Mouse (Mus musculus): ENCODE measurements around the gene Fbxo24. TPM values are rescaled to one million over a fixed set of nuclear protein-coding genes. Genes with fewer than 3 reads are reported as not detected.
A peak's percentile ranks its signal among the peaks of the same experiment; 100 is the strongest.

The Fbxo24 gene
- polyA plus RNA-seq, 1 experiment from 2014 or later = 0.20 TPM

DNA sequence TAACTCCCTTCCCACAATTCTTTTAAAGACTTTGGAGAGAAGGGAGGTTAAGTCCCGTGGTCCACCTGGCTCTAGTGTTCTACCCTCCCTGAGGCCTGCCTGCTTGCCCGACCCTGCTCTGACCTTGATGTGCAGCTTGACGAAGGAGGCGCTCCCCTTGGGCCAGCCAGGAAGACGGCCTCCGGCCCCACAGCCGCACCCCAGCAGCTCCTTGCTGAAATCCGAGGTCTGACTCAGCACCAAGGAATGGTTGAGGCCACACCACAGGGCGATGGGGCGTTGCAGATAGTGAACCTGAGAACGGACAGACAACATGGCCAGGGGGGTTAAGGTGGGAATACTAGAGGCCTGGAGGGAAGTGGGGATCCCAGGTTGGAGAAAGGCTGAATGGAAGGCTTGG is 15.3 kb downstream of the Fbxo24 start, which contains the start of gene Pcolce:
Gene Pcolce, minus strand, starts transcription at position 235 of the 400 bp plus-strand sequence.
- WGBS = 40% methylated on average over 11 of the region's 11 CpGs
- Histone ChIP-seq H3K4me3 (replicated peaks) (no peak within 1 kb of the TSS), H3K27me3 (no peaks in the 10 kb centered on the region), H3K27ac (peak within 1 kb of the TSS; percentile 99), H3K4me2 (no peak within 1 kb of the TSS), H3K9ac (replicated peaks) (no peak within 1 kb of the TSS; the same call in 1 of the 2 replicates), H3K36me3 (no peaks in the 10 kb centered on the region), H3K4me1 (replicated peaks) (peaks cover 55% of the 10 kb centered on the region), H3K9me3 (no peaks in the 10 kb centered on the region)
- ATAC-seq (ENCODE audit: insufficient number of reproducible peaks, insufficient read depth, low FRiP score, low TSS enrichment, low read depth) = no peak

DNA sequence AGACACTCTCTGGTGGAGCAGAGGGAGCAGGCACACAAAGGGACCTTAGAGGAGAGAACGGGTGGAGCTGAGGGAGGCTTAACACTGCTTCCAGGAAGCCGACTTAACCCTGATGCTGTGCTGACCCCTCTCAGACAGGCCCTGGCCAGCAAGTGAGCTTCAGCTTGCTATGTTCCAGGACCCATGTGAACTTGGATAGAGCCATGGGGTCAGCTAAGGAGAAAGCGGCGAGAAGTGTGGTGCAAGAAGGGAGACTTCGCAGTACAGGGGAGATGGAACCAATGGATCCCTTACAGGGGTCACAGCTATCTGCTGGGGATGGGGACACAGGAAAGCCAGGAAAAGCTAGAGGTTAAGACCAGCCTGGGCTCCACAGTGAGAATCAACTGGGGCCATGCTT is 15.7 kb downstream of the Fbxo24 start:
- Histone ChIP-seq H3K9ac (replicated peaks) (no peak overlapping the region), H3K27me3 (no peaks in the 10 kb centered on the region), H3K4me2 (no peak overlapping the region), H3K4me3 (replicated peaks) (no peak overlapping the region), H3K36me3 (peaks cover 1% of the 10 kb centered on the region; the same call in 1 of the 2 replicates), H3K4me1 (replicated peaks) (peaks cover 59% of the 10 kb centered on the region), H3K9me3 (no peaks in the 10 kb centered on the region), H3K27ac (peak overlapping the region; percentile 99)
- WGBS = 75% methylated on average over 5 of the region's 5 CpGs
- no peak for ATAC-seq (ENCODE audit: insufficient number of reproducible peaks, insufficient read depth, low FRiP score, low TSS enrichment, low read depth)

DNA sequence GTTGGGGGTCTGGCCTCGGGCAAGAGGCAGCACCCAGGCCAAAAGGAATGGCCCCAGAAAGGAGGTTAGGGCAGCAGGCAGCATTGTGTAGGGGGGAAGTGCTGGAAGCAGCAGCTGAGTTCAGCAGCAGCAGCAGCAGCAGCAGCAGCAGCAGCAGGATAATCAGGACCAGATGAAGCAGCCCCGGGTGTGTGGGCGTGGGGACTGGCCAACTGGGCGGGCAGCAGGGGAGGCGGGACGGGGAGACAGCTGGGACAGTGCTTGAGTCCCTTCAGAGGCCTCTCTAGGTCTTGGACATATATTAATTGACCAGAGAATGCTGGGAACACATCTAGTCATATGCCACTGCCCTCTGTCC is 17.6 kb downstream of the Fbxo24 start:
- peaks cover 20% of the 10 kb centered on the region for H3K36me3 ChIP-seq
- ATAC-seq (ENCODE audit: insufficient number of reproducible peaks, insufficient read depth, low FRiP score, low TSS enrichment, low read depth) = peak; percentile 39
- H3K9me3 ChIP-seq = no peaks in the 10 kb centered on the region
- 2% methylated on average over 6 of the region's 6 CpGs for WGBS
- peaks cover 65% of the 10 kb centered on the region for H3K4me1 ChIP-seq (replicated peaks)
- peak overlapping the region; percentile 43 for H3K4me3 ChIP-seq (replicated peaks)
- H3K27ac ChIP-seq = peak overlapping the region; percentile 99
- H3K27me3 ChIP-seq = no peaks in the 10 kb centered on the region
- H3K9ac ChIP-seq (replicated peaks) = peak overlapping the region; percentile 56
- peak overlapping the region; percentile 72 for H3K4me2 ChIP-seq

DNA sequence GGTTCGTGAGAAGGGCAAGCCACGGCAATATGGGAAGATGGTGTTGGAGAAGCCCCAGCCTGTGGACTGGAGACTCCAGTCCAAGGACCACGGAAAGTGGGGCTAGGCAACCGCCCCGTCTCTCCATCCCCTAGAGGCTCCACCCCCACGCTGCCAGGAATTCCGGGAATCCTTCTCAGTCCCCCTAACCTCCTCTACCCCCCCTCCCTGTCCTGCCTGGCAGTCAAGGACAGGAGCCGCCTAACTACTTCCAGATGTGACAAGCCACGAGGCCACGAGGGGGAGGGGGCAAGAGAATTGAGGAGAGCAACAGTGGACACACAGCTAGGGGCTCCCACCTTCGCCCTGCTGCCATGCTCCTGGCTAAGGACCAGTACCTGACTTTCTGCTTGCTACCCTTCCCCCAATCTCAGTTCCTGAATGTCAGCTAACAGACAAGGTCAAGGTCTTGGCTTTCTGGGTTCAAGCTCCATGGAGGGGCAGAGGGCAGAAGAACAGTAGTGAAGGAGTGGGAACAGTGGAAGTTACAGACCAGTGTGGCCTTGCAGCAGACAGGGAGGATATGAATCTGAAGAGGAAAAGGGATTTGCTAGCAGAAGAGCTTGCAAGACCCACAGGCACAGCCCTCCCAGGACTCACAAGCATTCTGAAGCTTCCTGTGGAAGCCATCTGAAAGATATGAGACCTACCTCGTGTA is 18.1 kb downstream of the Fbxo24 start:
- ATAC-seq (ENCODE audit: insufficient number of reproducible peaks, insufficient read depth, low FRiP score, low TSS enrichment, low read depth) = peak; percentile 72
- WGBS = 1% methylated on average over 12 of the region's 12 CpGs
- Histone ChIP-seq H3K27me3 (no peaks in the 10 kb centered on the region), H3K27ac (peak overlapping the region; percentile 99), H3K9me3 (no peaks in the 10 kb centered on the region), H3K36me3 (peaks cover 25% of the 10 kb centered on the region), H3K4me1 (replicated peaks) (peaks cover 65% of the 10 kb centered on the region), H3K9ac (replicated peaks) (peak overlapping the region; percentile 56), H3K4me3 (replicated peaks) (peak overlapping the region; percentile 43), H3K4me2 (peak overlapping the region; percentile 72)

DNA sequence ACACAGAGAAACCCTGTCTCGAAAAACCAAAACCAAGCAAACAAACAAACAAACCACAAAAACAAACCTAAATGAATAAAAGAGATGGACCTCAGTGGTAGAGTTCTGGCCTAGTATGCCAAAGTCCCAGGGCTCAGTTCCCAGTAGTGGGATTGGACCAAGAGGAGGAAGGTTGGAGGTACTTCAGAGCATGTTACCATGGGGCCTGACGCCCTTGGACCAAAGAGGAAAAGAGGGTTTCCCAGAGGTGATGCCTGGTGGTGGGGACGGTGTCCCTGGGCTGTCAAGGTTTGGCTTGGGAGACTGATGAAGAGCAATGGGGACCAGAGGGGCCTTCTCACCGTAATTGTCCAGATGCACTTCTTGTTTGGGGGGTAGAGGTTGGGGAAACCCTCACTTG is 18.7 kb downstream of the Fbxo24 start:
- Histone ChIP-seq H3K27me3 (no peaks in the 10 kb centered on the region), H3K4me1 (replicated peaks) (peaks cover 65% of the 10 kb centered on the region), H3K9ac (replicated peaks) (peak overlapping the region; percentile 56; the same call in 1 of the 2 replicates), H3K27ac (peak overlapping the region; percentile 99), H3K4me2 (peak overlapping the region; percentile 72), H3K9me3 (no peaks in the 10 kb centered on the region), H3K4me3 (replicated peaks) (peak overlapping the region; percentile 43), H3K36me3 (peaks cover 31% of the 10 kb centered on the region)
- ATAC-seq (ENCODE audit: insufficient number of reproducible peaks, insufficient read depth, low FRiP score, low TSS enrichment, low read depth) = 0 out of 2 replicates have a peak, but pooled peaks have one; percentile 5
- WGBS = 25% methylated on average over 4 of the region's 4 CpGs

DNA sequence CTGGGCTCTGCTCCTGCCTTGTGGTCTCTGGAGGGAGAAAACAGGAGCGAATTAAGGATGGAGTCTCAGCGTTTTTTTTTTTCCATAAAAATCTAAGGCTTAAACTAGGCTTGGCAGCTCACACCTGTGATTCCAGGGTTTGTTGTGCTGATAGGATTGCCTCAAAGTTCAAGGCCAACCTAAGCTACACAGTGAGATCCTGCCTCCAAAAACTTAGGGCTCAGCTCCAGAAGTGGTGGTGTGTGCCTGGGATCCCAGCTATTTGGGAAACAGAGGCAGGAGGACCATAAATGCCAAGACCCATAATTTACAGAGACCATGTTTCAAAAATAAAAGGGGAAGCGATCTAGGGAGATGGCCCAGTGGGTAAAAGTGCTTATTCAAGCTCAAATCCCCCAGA is 19.5 kb downstream of the Fbxo24 start:
- WGBS = 50% methylated on average over 3 of the region's 3 CpGs
- peaks cover 65% of the 10 kb centered on the region for H3K4me1 ChIP-seq (replicated peaks)
- no peaks in the 10 kb centered on the region for H3K9me3 ChIP-seq
- H3K27ac ChIP-seq = peak overlapping the region; percentile 99
- peak overlapping the region; percentile 72 for H3K4me2 ChIP-seq
- peak overlapping the region; percentile 43 for H3K4me3 ChIP-seq (replicated peaks)
- H3K27me3 ChIP-seq = no peaks in the 10 kb centered on the region
- H3K9ac ChIP-seq (replicated peaks) = peak overlapping the region; percentile 51; the same call in 1 of the 2 replicates
- ATAC-seq (ENCODE audit: insufficient number of reproducible peaks, insufficient read depth, low FRiP score, low TSS enrichment, low read depth) = no peak
- H3K36me3 ChIP-seq = peaks cover 39% of the 10 kb centered on the region

DNA sequence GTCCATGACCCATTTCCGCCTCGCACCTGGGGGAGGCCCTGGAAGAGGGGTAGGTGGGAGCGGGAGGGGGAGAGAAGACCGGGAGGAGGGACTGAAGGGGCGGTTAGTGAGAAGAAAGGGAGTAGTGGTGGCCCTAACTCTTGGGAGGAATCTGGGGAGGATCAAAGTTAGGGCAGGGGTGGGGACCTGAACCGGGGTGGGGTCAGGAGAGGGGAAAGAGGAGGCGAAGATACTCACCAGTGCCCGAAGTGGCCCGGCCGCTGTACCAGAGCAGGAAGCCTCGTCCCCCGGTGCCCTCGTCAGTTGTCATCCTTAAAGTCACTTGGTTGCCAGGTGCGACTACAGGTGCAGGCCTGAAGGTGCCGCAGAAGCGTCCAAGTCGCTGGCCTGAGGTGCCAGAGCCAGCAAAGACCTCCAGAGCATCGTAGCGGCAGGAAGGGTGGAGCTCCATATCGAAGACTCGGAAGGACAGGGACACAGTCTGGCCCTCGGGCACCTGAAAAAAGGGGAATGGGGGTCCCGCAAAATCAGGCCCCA is 20.1 kb downstream of the Fbxo24 start:
- peak overlapping the region; percentile 51 for H3K9ac ChIP-seq (replicated peaks)
- peak overlapping the region; percentile 43 for H3K4me3 ChIP-seq (replicated peaks)
- peaks cover 44% of the 10 kb centered on the region for H3K36me3 ChIP-seq
- peak overlapping the region; percentile 72 for H3K4me2 ChIP-seq
- H3K4me1 ChIP-seq (replicated peaks) = peaks cover 66% of the 10 kb centered on the region
- H3K27ac ChIP-seq = peak overlapping the region; percentile 99
- ATAC-seq (ENCODE audit: insufficient number of reproducible peaks, insufficient read depth, low FRiP score, low TSS enrichment, low read depth) = no peak
- 12% methylated on average over 23 of the region's 23 CpGs for WGBS
- no peaks in the 10 kb centered on the region for H3K9me3 ChIP-seq
- H3K27me3 ChIP-seq = no peaks in the 10 kb centered on the region

DNA sequence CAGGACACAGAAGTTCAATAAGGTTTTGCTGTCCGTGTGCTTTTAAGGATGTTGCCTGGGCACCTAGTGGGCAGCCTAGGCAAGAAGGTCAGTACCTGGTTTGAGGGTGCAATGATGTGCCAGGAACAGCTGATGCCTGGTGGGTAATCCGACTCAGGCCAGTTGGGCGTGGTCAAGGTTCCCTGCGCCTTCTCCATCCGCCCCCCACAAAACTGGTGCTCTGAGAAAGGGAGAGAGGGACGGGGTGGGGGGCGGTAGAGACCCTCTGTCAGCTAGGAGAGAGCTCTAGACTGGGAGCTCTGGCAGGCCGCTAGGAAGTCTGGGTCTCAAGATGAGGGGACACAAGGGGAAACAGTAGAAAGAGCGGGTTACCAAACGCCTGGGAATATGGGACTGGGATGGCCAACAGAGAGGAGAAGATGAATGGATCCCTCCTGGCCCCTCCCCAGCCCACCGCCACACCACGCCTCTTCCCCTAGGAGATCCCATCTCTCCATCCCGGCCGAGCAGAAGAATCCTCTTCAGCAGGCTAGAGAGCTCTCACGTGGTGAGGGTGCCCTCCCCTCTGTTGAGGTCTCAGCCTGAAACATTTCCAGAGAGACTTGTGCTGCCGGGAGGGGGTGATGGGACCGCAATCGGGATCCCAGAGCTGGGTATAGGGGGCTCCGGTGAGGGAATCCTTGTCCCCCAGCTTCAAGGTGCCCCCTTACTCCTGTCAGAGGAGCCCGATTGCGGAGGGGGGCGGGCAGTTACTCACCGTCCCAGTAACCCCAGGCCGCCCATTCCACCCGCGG is 20.7 kb downstream of the Fbxo24 start:
- Histone ChIP-seq H3K27ac (0 out of 2 replicates have a peak overlapping the region, but pooled peaks have one; percentile 99), H3K4me2 (peak overlapping the region; percentile 72), H3K4me1 (replicated peaks) (peaks cover 64% of the 10 kb centered on the region), H3K36me3 (peaks cover 47% of the 10 kb centered on the region), H3K9me3 (no peaks in the 10 kb centered on the region), H3K9ac (replicated peaks) (peak overlapping the region; percentile 51), H3K4me3 (replicated peaks) (peak overlapping the region; percentile 43), H3K27me3 (no peaks in the 10 kb centered on the region)
- no peak for ATAC-seq (ENCODE audit: insufficient number of reproducible peaks, insufficient read depth, low FRiP score, low TSS enrichment, low read depth)
- 20% methylated on average over 26 of the region's 26 CpGs for WGBS

DNA sequence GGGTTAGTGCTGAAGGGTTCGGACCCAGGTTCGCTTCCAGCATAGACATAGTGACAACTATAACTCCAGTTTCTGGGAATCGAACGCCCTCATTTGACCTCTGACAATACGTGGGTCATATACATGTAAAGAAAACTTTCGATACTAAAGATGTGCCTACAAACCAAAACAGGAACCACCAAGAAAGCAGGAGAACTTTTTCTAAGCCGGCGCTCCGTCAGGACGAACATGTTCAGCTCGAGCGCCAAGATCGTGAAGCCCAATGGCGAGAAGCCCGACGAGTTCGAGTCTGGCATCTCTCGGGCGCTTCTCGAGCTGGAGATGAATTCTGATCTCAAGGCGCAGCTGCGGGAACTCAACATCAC is 27.5 kb downstream of the Fbxo24 start:
- Histone ChIP-seq H3K9ac (replicated peaks) (peak overlapping the region; percentile 60), H3K27me3 (no peaks in the 10 kb centered on the region), H3K27ac (peak overlapping the region; percentile 84; the same call in 1 of the 2 replicates), H3K4me2 (peak overlapping the region; percentile 94), H3K4me1 (replicated peaks) (peaks cover 36% of the 10 kb centered on the region), H3K36me3 (peaks cover 46% of the 10 kb centered on the region), H3K4me3 (replicated peaks) (peak overlapping the region; percentile 72), H3K9me3 (no peaks in the 10 kb centered on the region)
- under 1% methylated on average over 22 of the region's 22 CpGs for WGBS
- no peak for ATAC-seq (ENCODE audit: insufficient number of reproducible peaks, insufficient read depth, low FRiP score, low TSS enrichment, low read depth)

DNA sequence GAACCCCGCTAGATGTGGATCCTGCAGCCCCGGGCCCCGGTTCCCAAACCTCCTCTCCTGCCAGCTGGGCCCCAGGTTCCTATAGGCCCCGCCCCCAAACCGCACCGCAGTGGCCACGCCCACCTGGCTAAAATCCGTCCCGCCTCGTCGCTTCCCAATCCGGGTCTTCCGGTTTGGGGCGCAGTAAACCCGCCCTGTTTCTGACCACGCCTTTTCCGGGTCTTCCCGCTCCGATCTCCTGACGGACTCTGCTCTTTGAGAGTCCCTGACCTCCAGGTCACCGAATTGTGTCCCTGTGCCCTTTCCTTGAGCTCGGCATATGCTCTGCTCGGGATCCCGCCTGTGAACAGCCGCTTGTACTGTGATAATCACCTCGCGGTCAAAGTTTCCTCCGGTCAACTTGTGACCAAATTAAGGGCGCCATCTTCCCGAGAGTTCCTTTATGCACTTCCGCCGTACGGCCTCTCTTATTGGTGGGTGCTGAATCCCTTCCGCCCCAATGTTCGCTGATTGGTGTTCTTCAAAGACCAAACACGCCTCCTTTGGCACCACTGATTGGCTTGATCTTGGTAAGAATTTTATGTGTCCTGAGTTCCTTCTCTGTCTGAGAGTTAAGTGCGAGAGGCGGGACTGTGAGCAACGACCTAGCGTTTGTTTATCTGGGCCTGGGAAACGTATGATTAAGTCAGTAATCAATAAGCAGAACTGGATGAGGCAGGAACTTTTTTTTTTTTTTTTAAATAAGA is 28.0 kb downstream of the Fbxo24 start, which contains the start of gene Mospd3:
Gene Mospd3, minus strand, starts transcription at position 440 of the 746 bp plus-strand sequence.
- H3K9me3 ChIP-seq = no peaks in the 10 kb centered on the region
- WGBS = under 1% methylated on average over 41 of the region's 41 CpGs

More for the DNA sequence above, 28.0 kb downstream of the Fbxo24 start, which contains the start of gene Mospd3:
- H3K27me3 ChIP-seq = no peaks in the 10 kb centered on the region
- peak within 1 kb of the TSS; percentile 83 for H3K9ac ChIP-seq (replicated peaks)
- H3K27ac ChIP-seq = peak within 1 kb of the TSS; percentile 84
- H3K4me1 ChIP-seq (replicated peaks) = peaks cover 36% of the 10 kb centered on the region
- H3K36me3 ChIP-seq = peaks cover 40% of the 10 kb centered on the region
- peak within 1 kb of the TSS; percentile 72 for H3K4me3 ChIP-seq (replicated peaks)
- peak within 1 kb of the TSS; percentile 94 for H3K4me2 ChIP-seq
- ATAC-seq (ENCODE audit: insufficient number of reproducible peaks, insufficient read depth, low FRiP score, low TSS enrichment, low read depth) = peak; percentile 91

Measured in limb, embryonic 12.5 days (tissue).